Mouse (Mus musculus) liver (tissue): ENCODE measurements at regions not wholly inside any gene's neighbourhood (a gene's known extent, or its start where the extent isn't known, plus 50 kb on each side); places are given as distances from the start of the nearest gene placed in this dataset.

Experiments
- DNase-seq: peaks from one replicate; pipeline ENCODE4 v3.0.0-alpha.2; 2020; ENCODE audit warnings: mixed read lengths

- no peak for DNase-seq
These were observed 57.5 kb upstream of the Cenpw start for GRCm38 (mm10) chr10:30257889-30258288.
